Mouse (Mus musculus) embryonic fibroblast, embryonic 13.5 days (primary cell): Measurements from ENCODE around the gene Lrrc49.

Experiments used
- CTCF ChIP-seq: IDR thresholded peaks from 2 replicates; pipeline ENCODE4 v1.5.1; 2011; ENCODE audit warnings: mild to moderate bottlenecking, control low read depth, low read length, moderate library complexity, borderline replicate concordance; ENCODE audit not compliant: insufficient read depth
- POLR2A ChIP-seq: IDR thresholded peaks from 2 replicates; pipeline ENCODE4 v1.6.1; 2011; ENCODE audit warnings: low read depth, mild to moderate bottlenecking, control low read depth, low read length, moderate library complexity

DNA sequence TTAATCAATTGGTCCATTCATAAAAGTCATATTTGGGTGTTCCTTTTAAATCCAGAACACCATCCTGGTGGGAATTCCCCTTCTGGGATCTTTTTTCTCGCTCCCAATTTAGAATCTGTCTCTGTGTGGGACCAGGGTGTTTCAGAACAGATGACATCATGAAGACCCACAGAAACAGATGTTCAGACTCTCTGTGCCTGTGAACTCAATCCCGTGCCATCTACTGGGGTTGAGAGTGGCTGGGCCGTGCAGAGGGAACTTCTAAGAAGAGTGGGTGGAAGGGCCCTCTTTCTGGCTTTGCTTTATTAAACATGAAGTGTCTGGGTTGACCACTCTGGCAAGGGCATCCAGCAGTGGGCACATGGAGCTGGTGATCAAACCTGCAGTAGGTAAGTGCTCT, 129.5 kb downstream of the Lrrc49 start:
- TF ChIP-seq CTCF (no peak), POLR2A (no peak)
